Mouse (Mus musculus) B cell, adult 2 months (primary cell): ENCODE results near the gene Atg16l1.
A peak's percentile ranks its signal among the peaks of the same experiment; 100 is the strongest.
"Not testable (repeated sequence)": the region's sequence is repeated elsewhere in the genome, so short reads cannot be mapped to it uniquely, and the experiment has no call there.

Experiments
- DNase-seq, 2 experiments: peaks; one replicate each; pipeline ENCODE4 v3.0.0; 2022

Gene Atg16l1

GRCm38 (mm10) chr1:87774845-87775244 is 19.2 kb downstream of the Atg16l1 start:
- no peak for DNase-seq

GRCm38 (mm10) chr1:87779204-87779785 is 23.6 kb downstream of the Atg16l1 start:
- DNase-seq, result no peak

GRCm38 (mm10) chr1:87785703-87786102 is 30.0 kb downstream of the Atg16l1 start:
- DNase-seq, result no peak

GRCm38 (mm10) chr1:87786251-87786650 is 30.6 kb downstream of the Atg16l1 start:
- no peak for DNase-seq

GRCm38 (mm10) chr1:87789665-87790064 is 34.0 kb downstream of the Atg16l1 start:
- DNase-seq, result no peak

- no peak for DNase-seq
Measured at GRCm38 (mm10) chr1:87792438-87793137, 36.9 kb downstream of the Atg16l1 start.

- no peak for DNase-seq
Measured at GRCm38 (mm10) chr1:87793138-87793449, 37.4 kb downstream of the Atg16l1 start.

- no peak for DNase-seq
Measured at GRCm38 (mm10) chr1:87797702-87798101, 42.0 kb downstream of the Atg16l1 start.

GRCm38 (mm10) chr1:87798306-87798705 is 42.6 kb downstream of the Atg16l1 start:
- DNase-seq, result no peak

GRCm38 (mm10) chr1:87803576-87803975 is 47.9 kb downstream of the Atg16l1 start, which contains the start of gene Sag:
Gene Sag (plus strand): TSS chr1:87803680.
- DNase-seq, result no peak

GRCm38 (mm10) chr1:87807751-87808150 is 52.1 kb downstream of the Atg16l1 start:
- no peak for DNase-seq

- DNase-seq, result no peak
Measured at GRCm38 (mm10) chr1:87811391-87811790, 55.7 kb downstream of the Atg16l1 start.

- DNase-seq, result no peak
Measured at GRCm38 (mm10) chr1:87812061-87812460, 56.4 kb downstream of the Atg16l1 start.

GRCm38 (mm10) chr1:87813155-87813554 is 57.5 kb downstream of the Atg16l1 start:
- no peak for DNase-seq

- no peak for DNase-seq
Measured at GRCm38 (mm10) chr1:87813681-87814080, 58.0 kb downstream of the Atg16l1 start.

- peak in 1 of 2 experiments; percentile 39 for DNase-seq
Measured at GRCm38 (mm10) chr1:87824420-87824995, 68.8 kb downstream of the Atg16l1 start.

- no peak for DNase-seq
Measured at GRCm38 (mm10) chr1:87825281-87825680, 69.6 kb downstream of the Atg16l1 start.

GRCm38 (mm10) chr1:87825991-87826390 is 70.3 kb downstream of the Atg16l1 start:
- no peak for DNase-seq

- DNase-seq, result no peak
Measured at GRCm38 (mm10) chr1:87826474-87826873, 70.8 kb downstream of the Atg16l1 start.

- DNase-seq, result not testable (repeated sequence)
Measured at GRCm38 (mm10) chr1:87827476-87827875, 71.8 kb downstream of the Atg16l1 start.

GRCm38 (mm10) chr1:87828185-87828584 is 72.5 kb downstream of the Atg16l1 start:
- DNase-seq, result peak; percentile 84 to 87

GRCm38 (mm10) chr1:87828926-87829580 is 73.4 kb downstream of the Atg16l1 start:
- peak; percentile 36 to 38 for DNase-seq

GRCm38 (mm10) chr1:87829621-87830211 is 74.0 kb downstream of the Atg16l1 start:
- DNase-seq, result peak; percentile 50 to 54
